8 mouse cellular contexts compared by ENCODE assay signal in genomic region chr13:100015937-100016336, GRCm38 (mm10). TPM values are rescaled to one million over a fixed set of nuclear protein-coding genes. Genes with fewer than 3 reads are reported as not detected.
DNase-seq lines count a peak whose midpoint lies in the region; ATAC-seq lines count a peak whose summit lies in the region.

No protein-coding gene starts in this region.

- H3K4me2 ChIP-seq in forebrain, embryonic 14.5 days (ENCODE audit: low read length) = peak overlapping the region; percentile 88
- H3K4me2 ChIP-seq in liver, embryonic 15.5 days = peak overlapping the region; percentile 93

- H3K36me3 ChIP-seq in heart, embryonic 10.5 days = peaks cover 10% of the 10 kb centered on the region
- peaks cover 10% of the 10 kb centered on the region; the same call in 1 of the 2 replicates for H3K36me3 ChIP-seq in forebrain, embryonic 14.5 days (ENCODE audit: control insufficient read depth, insufficient read depth, low read length)
- peaks cover 10% of the 10 kb centered on the region for H3K36me3 ChIP-seq in liver, embryonic 15.5 days (replicated peaks)

- peak overlapping the region; percentile 88 for H3K27ac ChIP-seq in heart, embryonic 10.5 days
- no peak overlapping the region for H3K27ac ChIP-seq in forebrain, embryonic 14.5 days (ENCODE audit: low read depth, low read length)
- peak overlapping the region; percentile 51 for H3K27ac ChIP-seq in liver, embryonic 15.5 days (replicated peaks)

- H3K27me3 ChIP-seq in heart, embryonic 10.5 days (ENCODE audit: insufficient read depth, poor library complexity, severe bottlenecking) = no peaks in the 10 kb centered on the region
- no peaks in the 10 kb centered on the region for H3K27me3 ChIP-seq in forebrain, embryonic 14.5 days (replicated peaks; ENCODE audit: control insufficient read depth, insufficient read depth, low read length)
- H3K27me3 ChIP-seq in liver, embryonic 15.5 days = no peaks in the 10 kb centered on the region

- no peaks in the 10 kb centered on the region for H3K9me3 ChIP-seq in heart, embryonic 10.5 days
- H3K9me3 ChIP-seq in forebrain, embryonic 14.5 days (replicated peaks; ENCODE audit: control insufficient read depth, low read length) = no peaks in the 10 kb centered on the region
- H3K9me3 ChIP-seq in liver, embryonic 15.5 days (replicated peaks) = no peaks in the 10 kb centered on the region

- 17% methylated on average over 8 of the region's 8 CpGs for WGBS in heart, embryonic 10.5 days
- WGBS in forebrain, embryonic 14.5 days = 10% methylated on average over 8 of the region's 8 CpGs
- WGBS in liver, embryonic 15.5 days (ENCODE audit: insufficient replicate concordance) = 7% methylated on average over 8 of the region's 8 CpGs

- H3K9ac ChIP-seq in forebrain, embryonic 14.5 days (ENCODE audit: low read length) = peak overlapping the region; percentile 80
- peak overlapping the region; percentile 46 for H3K9ac ChIP-seq in liver, embryonic 15.5 days

- peak; percentile 33 for ATAC-seq in forebrain, embryonic 14.5 days
- ATAC-seq in liver, embryonic 15.5 days (ENCODE audit: insufficient read depth) = peak; percentile 4; the same call in 1 of the 2 replicates

- intact Hi-C loops in gastrocnemius, postnatal 36 days (cut with DNase I) = no loop called here

- H3K4me3 ChIP-seq in heart, embryonic 10.5 days = peak overlapping the region; percentile 85
- H3K4me3 ChIP-seq in forebrain, embryonic 14.5 days (ENCODE audit: low read depth, low read length) = peak overlapping the region; percentile 68
- H3K4me3 ChIP-seq in liver, embryonic 15.5 days (replicated peaks) = peak overlapping the region; percentile 69

- DNase-seq in heart, embryonic 10.5 days (ENCODE audit: low spot score) = no peak
- no peak for DNase-seq in heart, adult 11 months
- DNase-seq in ES-CJ7 (ENCODE audit: low read depth, low spot score) = peak; percentile 11
- no peak for DNase-seq in forebrain, embryonic 14.5 days (ENCODE audit: low spot score)
- DNase-seq in urinary bladder, postnatal 25 days (ENCODE audit: low spot score) = no peak
- no peak for DNase-seq in gastrocnemius, postnatal 36 days
- DNase-seq in layer of hippocampus, adult 18-20 months (ENCODE audit: low spot score in 2 of 2) = no peak

- peaks cover 12% of the 10 kb centered on the region for H3K4me1 ChIP-seq in heart, embryonic 10.5 days
- H3K4me1 ChIP-seq in forebrain, embryonic 14.5 days (ENCODE audit: control insufficient read depth, insufficient read depth, low read length) = peaks cover 11% of the 10 kb centered on the region
- peaks cover 33% of the 10 kb centered on the region for H3K4me1 ChIP-seq in liver, embryonic 15.5 days (replicated peaks)

RNA-seq across cellular contexts. Expression of gene Mccc2, which starts 0.5 kb away (rescaled TPM):
- polyA plus RNA-seq in heart, embryonic 10.5 days (2016; fragmentation: Nextera tagmentation; extraction: Ambion mirVana) = 33.9 and 36.9 TPM in 2 replicates
- 37.5 and 38.7 TPM in 2 replicates for polyA plus RNA-seq in forebrain, embryonic 14.5 days (2014; fragmentation: Nextera tagmentation; extraction: Ambion mirVana)
- polyA plus RNA-seq in liver, embryonic 15.5 days (2015; fragmentation: Nextera tagmentation; extraction: Ambion mirVana) = 19.4 and 22.5 TPM in 2 replicates
- 10 to 100 TPM; 29.3 to 37.4 TPM for total RNA-seq in gastrocnemius, postnatal 36 days (2021)
- total RNA-seq in layer of hippocampus, adult 18-20 months (2021) = 10 to 100 TPM; 25.2 to 30.6 TPM
